Mouse (Mus musculus) heart, embryonic 14.5 days (tissue): ENCODE results near the gene Serpinb12. TPM values are rescaled to one million over a fixed set of nuclear protein-coding genes. Genes with fewer than 3 reads are reported as not detected.
"Not testable (repeated sequence)": the region's sequence is repeated elsewhere in the genome, so short reads cannot be mapped to it uniquely, and the experiment has no call there.

Experiments used
- ATAC-seq: fragments of 200-750 bp; cut with Nextera tagmentation; 2 replicates; pipeline ENCODE4 v1.8.0; 2017; ENCODE audit warnings: low read depth, moderate TSS enrichment; ENCODE audit not compliant: insufficient number of reproducible peaks, insufficient read depth, low FRiP score
- H3K27ac ChIP-seq, 2 experiments: fragments of 200-500 bp in 1 of 2; fragments of 300-500 bp in 1 of 2; sonication (generic) in 1 of 2; replicated peaks in 1 of 2; 2 replicates each; pipeline ENCODE4 v1.5.1; 2012 to 2014; ENCODE audit warnings: low read depth in 2 of 2, low read length in 2 of 2, control low read depth in 1 of 2, mild to moderate bottlenecking in 1 of 2, mixed read lengths in 1 of 2; ENCODE audit not compliant: control insufficient read depth in 1 of 2, insufficient read depth in 1 of 2
- H3K27me3 ChIP-seq: fragments of 300-500 bp; sonication (generic); 2 replicates; pipeline ENCODE4 v1.6.1; 2014; ENCODE audit warnings: mild to moderate bottlenecking, low read length, control low read depth; ENCODE audit not compliant: control insufficient read depth, insufficient read depth
- H3K36me3 ChIP-seq: fragments of 300-500 bp; sonication (generic); 2 replicates; pipeline ENCODE4 v1.6.1; 2014; ENCODE audit warnings: mild to moderate bottlenecking, control low read depth, low read length, mixed read lengths; ENCODE audit not compliant: control insufficient read depth, insufficient read depth
- H3K4me1 ChIP-seq, 2 experiments: fragments of 200-500 bp in 1 of 2; fragments of 300-500 bp in 1 of 2; sonication (generic) in 1 of 2; 2 replicates each; pipeline ENCODE4 v1.6.1; 2012 to 2014; ENCODE audit warnings: low read length in 2 of 2, control low read depth in 1 of 2, mixed read lengths in 1 of 2; ENCODE audit not compliant: control insufficient read depth in 2 of 2, insufficient read depth in 2 of 2
- H3K4me2 ChIP-seq: fragments of 300-500 bp; sonication (generic); 2 replicates; pipeline ENCODE4 v1.6.1; 2014; ENCODE audit warnings: mild to moderate bottlenecking, low read length
- H3K4me3 ChIP-seq, 2 experiments: fragments of 200-500 bp in 1 of 2; fragments of 300-500 bp in 1 of 2; sonication (generic) in 1 of 2; 2 replicates each; pipeline ENCODE4 v1.5.1; 2012 to 2014; ENCODE audit warnings: low read length in 2 of 2, mild to moderate bottlenecking in 2 of 2, control low read depth in 1 of 2, low read depth in 1 of 2, moderate library complexity in 1 of 2; ENCODE audit not compliant: control insufficient read depth in 1 of 2, insufficient read depth in 1 of 2
- H3K9ac ChIP-seq: fragments of 300-500 bp; sonication (generic); 2 replicates; pipeline ENCODE4 v1.6.1; 2014; ENCODE audit warnings: mild to moderate bottlenecking, low read length
- H3K9me3 ChIP-seq: fragments of 300-500 bp; sonication (generic); 2 replicates; pipeline ENCODE4 v1.6.1; 2016; ENCODE audit warnings: low read length, control low read depth; ENCODE audit not compliant: control insufficient read depth
- WGBS: fragments of 180-500 bp; shearing (Covaris S2); extraction: QIAGEN DNeasy Blood & Tissue Kit; methylation state at CpG from one replicate; pipeline ENCODE4 v1.1.7; 2014; 5-methylcytosine and 5-hydroxymethylcytosine counted together
- polyA plus RNA-seq: library from polyadenylated mRNA; unstranded; fragments of >200 nt; fragmentation: Nextera tagmentation; extraction: Ambion mirVana; gene quantifications from 2 replicates; pipeline ENCODE4 v1.2.1, GENCODE M21; 2014

Gene Serpinb12
- polyA plus RNA-seq = 0.12 and 0.23 TPM in 2 replicates

- WGBS = 69% methylated on average over 6 of the region's 6 CpGs
- Histone ChIP-seq H3K36me3 (no peaks in the 10 kb centered on the region), H3K27ac (no peak within 1 kb of the TSS), H3K9ac (no peak within 1 kb of the TSS), H3K4me3 (no peak within 1 kb of the TSS), H3K4me2 (no peak within 1 kb of the TSS), H3K27me3 (no peaks in the 10 kb centered on the region), H3K4me1 (no peaks in the 10 kb centered on the region), H3K9me3 (no peaks in the 10 kb centered on the region)
- ATAC-seq = no peak
These were observed at the start of gene Serpinb12 for GRCm38 (mm10) chr1:106934265-106934664. Serpinb12 (plus strand) TSS chr1:106934449.

- not testable (repeated sequence) for H3K4me1 ChIP-seq, ATAC-seq, H3K27me3 ChIP-seq, H3K36me3 ChIP-seq, H3K9me3 ChIP-seq, H3K4me2 ChIP-seq, H3K9ac ChIP-seq, H3K4me3 ChIP-seq, H3K27ac ChIP-seq
These were observed 39.1 kb upstream of the Serpinb12 start for GRCm38 (mm10) chr1:106895142-106895541.

- no peaks in the 10 kb centered on the region for H3K27me3 ChIP-seq
- H3K27ac ChIP-seq = no peak overlapping the region
- H3K9ac ChIP-seq = no peak overlapping the region
- H3K4me1 ChIP-seq = no peaks in the 10 kb centered on the region
- H3K36me3 ChIP-seq = no peaks in the 10 kb centered on the region
- no peak overlapping the region for H3K4me2 ChIP-seq
- WGBS = 33% methylated on average over 4 of the region's 4 CpGs
- no peak for ATAC-seq
- no peaks in the 10 kb centered on the region for H3K9me3 ChIP-seq
- H3K4me3 ChIP-seq = no peak overlapping the region
These were observed 32.8 kb upstream of the Serpinb12 start for GRCm38 (mm10) chr1:106901406-106901805.

GRCm38 (mm10) chr1:106931954-106932353, 2.3 kb upstream of the Serpinb12 start:
- H3K27ac ChIP-seq = no peak overlapping the region
- no peaks in the 10 kb centered on the region for H3K36me3 ChIP-seq
- 74% methylated on average over 4 of the region's 4 CpGs for WGBS

GRCm38 (mm10) chr1:106933658-106934057, 591 bp upstream of the Serpinb12 start:
- no peak for ATAC-seq
- no peak overlapping the region for H3K9ac ChIP-seq
- H3K36me3 ChIP-seq = no peaks in the 10 kb centered on the region
- no peak overlapping the region for H3K27ac ChIP-seq
- H3K4me3 ChIP-seq = no peak overlapping the region
- H3K9me3 ChIP-seq = no peaks in the 10 kb centered on the region
- H3K4me1 ChIP-seq = no peaks in the 10 kb centered on the region
- H3K27me3 ChIP-seq = no peaks in the 10 kb centered on the region
- no peak overlapping the region for H3K4me2 ChIP-seq

More at GRCm38 (mm10) chr1:106931954-106932353, 2.3 kb upstream of the Serpinb12 start:
- no peak overlapping the region for H3K9ac ChIP-seq
- no peaks in the 10 kb centered on the region for H3K4me1 ChIP-seq
- H3K27me3 ChIP-seq = no peaks in the 10 kb centered on the region
- ATAC-seq = no peak
- no peak overlapping the region for H3K4me2 ChIP-seq
- H3K9me3 ChIP-seq = no peaks in the 10 kb centered on the region
- no peak overlapping the region for H3K4me3 ChIP-seq

- no peaks in the 10 kb centered on the region for H3K9me3 ChIP-seq
- H3K9ac ChIP-seq = no peak overlapping the region
- H3K27me3 ChIP-seq = no peaks in the 10 kb centered on the region
- no peak overlapping the region for H3K4me2 ChIP-seq
- 50% methylated on average over 1 of the region's 1 CpGs for WGBS
- no peak overlapping the region for H3K27ac ChIP-seq
- H3K4me3 ChIP-seq = no peak overlapping the region
- H3K4me1 ChIP-seq = no peaks in the 10 kb centered on the region
- no peaks in the 10 kb centered on the region for H3K36me3 ChIP-seq
- no peak for ATAC-seq
These were observed 13.0 kb downstream of the Serpinb12 start for GRCm38 (mm10) chr1:106947217-106947616.

- no peak for ATAC-seq
- 76% methylated on average over 3 of the region's 3 CpGs for WGBS
- no peaks in the 10 kb centered on the region for H3K27me3 ChIP-seq
These were observed 25.7 kb downstream of the Serpinb12 start for GRCm38 (mm10) chr1:106959981-106960380.

GRCm38 (mm10) chr1:106961023-106961422, 26.8 kb downstream of the Serpinb12 start:
- H3K9ac ChIP-seq = no peak overlapping the region
- no peak overlapping the region for H3K4me3 ChIP-seq
- H3K27me3 ChIP-seq = no peaks in the 10 kb centered on the region
- 39% methylated on average over 3 of the region's 3 CpGs for WGBS
- H3K36me3 ChIP-seq = no peaks in the 10 kb centered on the region
- H3K9me3 ChIP-seq = no peaks in the 10 kb centered on the region
- H3K27ac ChIP-seq = no peak overlapping the region
- ATAC-seq = no peak
- no peak overlapping the region for H3K4me2 ChIP-seq
- H3K4me1 ChIP-seq = no peaks in the 10 kb centered on the region

More at GRCm38 (mm10) chr1:106959981-106960380, 25.7 kb downstream of the Serpinb12 start:
- no peak overlapping the region for H3K27ac ChIP-seq
- no peak overlapping the region for H3K4me3 ChIP-seq
- H3K36me3 ChIP-seq = no peaks in the 10 kb centered on the region
- H3K4me2 ChIP-seq = no peak overlapping the region
- H3K4me1 ChIP-seq = no peaks in the 10 kb centered on the region
- H3K9me3 ChIP-seq = no peaks in the 10 kb centered on the region
- H3K9ac ChIP-seq = no peak overlapping the region
